Mouse (Mus musculus) neural tube, embryonic 13.5 days (tissue): ENCODE data around the gene Atp9a. TPM values are rescaled to one million over a fixed set of nuclear protein-coding genes. Genes with fewer than 3 reads are reported as not detected.
"Not testable (repeated sequence)": the region's sequence is repeated elsewhere in the genome, so short reads cannot be mapped to it uniquely, and the experiment has no call there.

Experiments used
- ATAC-seq: fragments of 200-750 bp; cut with Nextera tagmentation; 2 replicates; pipeline ENCODE4 v1.8.0; 2017; ENCODE audit warnings: low read depth, mild to moderate bottlenecking, moderate TSS enrichment, moderate library complexity
- H3K27ac ChIP-seq: fragments of 300-500 bp; sonication (generic); replicated peaks from 2 replicates; pipeline ENCODE4 v1.5.1; 2015; ENCODE audit warnings: moderate library complexity, mild to moderate bottlenecking, inconsistent platforms
- H3K27me3 ChIP-seq: fragments of 300-500 bp; sonication (generic); 2 replicates; pipeline ENCODE4 v1.6.1; 2015; ENCODE audit warnings: mild to moderate bottlenecking, inconsistent platforms
- H3K36me3 ChIP-seq: fragments of 300-500 bp; sonication (generic); 2 replicates; pipeline ENCODE4 v1.6.1; 2015; ENCODE audit warnings: mild to moderate bottlenecking, inconsistent platforms
- H3K4me1 ChIP-seq: fragments of 300-500 bp; sonication (generic); replicated peaks from 2 replicates; pipeline ENCODE4 v1.6.1; 2015; ENCODE audit warnings: inconsistent platforms
- H3K4me2 ChIP-seq: fragments of 300-500 bp; sonication (generic); 2 replicates; pipeline ENCODE4 v1.6.1; 2015; ENCODE audit warnings: inconsistent platforms, mild to moderate bottlenecking, moderate library complexity
- H3K4me3 ChIP-seq: fragments of 300-500 bp; sonication (generic); 2 replicates; pipeline ENCODE4 v1.5.1; 2015; ENCODE audit warnings: mild to moderate bottlenecking, inconsistent platforms
- H3K9ac ChIP-seq: fragments of 300-500 bp; sonication (generic); 2 replicates; pipeline ENCODE4 v1.6.1; 2015; ENCODE audit warnings: moderate library complexity, mild to moderate bottlenecking, inconsistent platforms
- H3K9me3 ChIP-seq: fragments of 300-500 bp; sonication (generic); 2 replicates; pipeline ENCODE4 v1.6.1; 2016; ENCODE audit warnings: inconsistent platforms
- WGBS: fragments of 180-500 bp; shearing (Covaris S2); methylation state at CpG from one replicate; pipeline ENCODE4 v1.1.7; 2015; 5-methylcytosine and 5-hydroxymethylcytosine counted together
- polyA plus RNA-seq: library from polyadenylated mRNA; unstranded; fragments of >200 nt; fragmentation: Nextera tagmentation; extraction: Ambion mirVana; gene quantifications from 2 replicates; pipeline ENCODE4 v1.2.1, GENCODE M21; 2015

The Atp9a gene
- polyA plus RNA-seq, 1 experiment from 2014 or later = 72.6 TPM

- H3K4me2 ChIP-seq = peak overlapping the region; percentile 93
- H3K9me3 ChIP-seq = no peaks in the 10 kb centered on the region
- H3K4me3 ChIP-seq = peak overlapping the region; percentile 52
- WGBS = under 1% methylated on average over 32 of the region's 32 CpGs
- ATAC-seq = 0 out of 2 replicates have a peak, but pooled peaks have one; percentile 22
- no peaks in the 10 kb centered on the region for H3K36me3 ChIP-seq
- peaks cover 62% of the 10 kb centered on the region for H3K27me3 ChIP-seq
- H3K9ac ChIP-seq = peak overlapping the region; percentile 72
- peaks cover 55% of the 10 kb centered on the region for H3K4me1 ChIP-seq
- H3K27ac ChIP-seq = 0 out of 2 replicates have a peak overlapping the region, but pooled peaks have one; percentile 1
Measured at GRCm38 (mm10) chr2:168765065-168765681, 23.0 kb upstream of the Atp9a start.

GRCm38 (mm10) chr2:168764460-168764867 lies 22.3 kb upstream of the Atp9a start:
- Histone ChIP-seq H3K4me1 (peaks cover 55% of the 10 kb centered on the region), H3K27me3 (peaks cover 61% of the 10 kb centered on the region), H3K9me3 (no peaks in the 10 kb centered on the region), H3K27ac (no peak overlapping the region), H3K4me3 (no peak overlapping the region), H3K36me3 (no peaks in the 10 kb centered on the region), H3K4me2 (peak overlapping the region; percentile 93), H3K9ac (no peak overlapping the region)
- ATAC-seq = no peak
- 6% methylated on average over 9 of the region's 9 CpGs for WGBS

GRCm38 (mm10) chr2:168763785-168764184 lies 21.6 kb upstream of the Atp9a start:
- Histone ChIP-seq H3K9me3 (no peaks in the 10 kb centered on the region), H3K4me2 (peak overlapping the region; percentile 93), H3K4me1 (peaks cover 55% of the 10 kb centered on the region), H3K9ac (no peak overlapping the region), H3K27me3 (peaks cover 56% of the 10 kb centered on the region), H3K36me3 (no peaks in the 10 kb centered on the region), H3K4me3 (no peak overlapping the region), H3K27ac (no peak overlapping the region)
- WGBS = 6% methylated on average over 7 of the region's 7 CpGs
- no peak for ATAC-seq

GRCm38 (mm10) chr2:168762411-168762815 lies 20.2 kb upstream of the Atp9a start:
- Histone ChIP-seq H3K4me2 (peak overlapping the region; percentile 93), H3K4me3 (peak overlapping the region; percentile 20), H3K36me3 (no peaks in the 10 kb centered on the region), H3K27me3 (peaks cover 42% of the 10 kb centered on the region), H3K9me3 (no peaks in the 10 kb centered on the region), H3K27ac (peak overlapping the region; percentile 64), H3K9ac (peak overlapping the region; percentile 52; the same call in 1 of the 2 replicates), H3K4me1 (peaks cover 55% of the 10 kb centered on the region)
- ATAC-seq = no peak
- 2% methylated on average over 12 of the region's 12 CpGs for WGBS

GRCm38 (mm10) chr2:168761954-168762353 lies 19.7 kb upstream of the Atp9a start:
- Histone ChIP-seq H3K9me3 (no peaks in the 10 kb centered on the region), H3K4me3 (peak overlapping the region; percentile 20), H3K4me1 (peaks cover 54% of the 10 kb centered on the region), H3K36me3 (no peaks in the 10 kb centered on the region), H3K27me3 (peaks cover 38% of the 10 kb centered on the region), H3K9ac (peak overlapping the region; percentile 52; the same call in 1 of the 2 replicates), H3K27ac (peak overlapping the region; percentile 64), H3K4me2 (peak overlapping the region; percentile 93)
- ATAC-seq = no peak
- WGBS = 6% methylated on average over 4 of the region's 4 CpGs

- no peaks in the 10 kb centered on the region for H3K9me3 ChIP-seq
- H3K27me3 ChIP-seq = peaks cover 33% of the 10 kb centered on the region
- H3K36me3 ChIP-seq = peaks cover 2% of the 10 kb centered on the region; the same call in 1 of the 2 replicates
- no peak overlapping the region for H3K9ac ChIP-seq
- WGBS = 88% methylated on average over 9 of the region's 9 CpGs
- peaks cover 48% of the 10 kb centered on the region for H3K4me1 ChIP-seq
- ATAC-seq = no peak
- no peak overlapping the region for H3K27ac ChIP-seq
- H3K4me2 ChIP-seq = no peak overlapping the region
- H3K4me3 ChIP-seq = no peak overlapping the region
Measured at GRCm38 (mm10) chr2:168761141-168761540, 18.9 kb upstream of the Atp9a start.

- not testable (repeated sequence) for ATAC-seq, H3K9me3 ChIP-seq, H3K4me3 ChIP-seq, H3K9ac ChIP-seq, H3K4me2 ChIP-seq, H3K27ac ChIP-seq, H3K36me3 ChIP-seq, H3K27me3 ChIP-seq
- 89% methylated on average over 10 of the region's 10 CpGs for WGBS
- H3K4me1 ChIP-seq = peaks cover 13% of the 10 kb centered on the region
Measured at GRCm38 (mm10) chr2:168744406-168744805, 2.2 kb upstream of the Atp9a start.

- Histone ChIP-seq H3K4me3 (peak overlapping the region; percentile 85), H3K27me3 (no peaks in the 10 kb centered on the region), H3K4me2 (peak overlapping the region; percentile 57), H3K36me3 (peaks cover 4% of the 10 kb centered on the region; the same call in 1 of the 2 replicates), H3K9ac (0 out of 2 replicates have a peak overlapping the region, but pooled peaks have one; percentile 97), H3K4me1 (peaks cover 13% of the 10 kb centered on the region), H3K9me3 (no peaks in the 10 kb centered on the region), H3K27ac (peak overlapping the region; percentile 97)
- WGBS = 21% methylated on average over 7 of the region's 7 CpGs
- ATAC-seq = peak; percentile 7; the same call in 1 of the 2 replicates
Measured at GRCm38 (mm10) chr2:168742649-168743048, 440 bp upstream of the Atp9a start.

- under 1% methylated on average over 40 of the region's 108 CpGs for WGBS
Measured at GRCm38 (mm10) chr2:168741273-168742058, 743 bp downstream of the Atp9a start.

GRCm38 (mm10) chr2:168740496-168740895 lies 1.7 kb downstream of the Atp9a start:
- Histone ChIP-seq H3K4me1 (peaks cover 15% of the 10 kb centered on the region), H3K9me3 (no peaks in the 10 kb centered on the region), H3K27me3 (no peaks in the 10 kb centered on the region), H3K9ac (peak overlapping the region; percentile 97), H3K36me3 (peaks cover 4% of the 10 kb centered on the region; the same call in 1 of the 2 replicates), H3K27ac (peak overlapping the region; percentile 97), H3K4me2 (peak overlapping the region; percentile 57), H3K4me3 (peak overlapping the region; percentile 85)
- no peak for ATAC-seq
- WGBS = 88% methylated on average over 10 of the region's 10 CpGs

More at GRCm38 (mm10) chr2:168741273-168742058, 743 bp downstream of the Atp9a start:
- H3K9me3 ChIP-seq = no peaks in the 10 kb centered on the region
- H3K4me2 ChIP-seq = peak overlapping the region; percentile 57
- H3K27me3 ChIP-seq = no peaks in the 10 kb centered on the region
- H3K27ac ChIP-seq = peak overlapping the region; percentile 97
- peak; percentile 81 for ATAC-seq
- peaks cover 4% of the 10 kb centered on the region; the same call in 1 of the 2 replicates for H3K36me3 ChIP-seq
- H3K4me3 ChIP-seq = peak overlapping the region; percentile 85
- H3K9ac ChIP-seq = peak overlapping the region; percentile 97
- peaks cover 13% of the 10 kb centered on the region for H3K4me1 ChIP-seq

- no peak for ATAC-seq
- Histone ChIP-seq H3K9ac (no peak overlapping the region), H3K4me1 (peaks cover 22% of the 10 kb centered on the region), H3K36me3 (peaks cover 4% of the 10 kb centered on the region; the same call in 1 of the 2 replicates), H3K4me2 (no peak overlapping the region), H3K4me3 (no peak overlapping the region), H3K27ac (no peak overlapping the region), H3K9me3 (no peaks in the 10 kb centered on the region), H3K27me3 (no peaks in the 10 kb centered on the region)
- WGBS = 100% methylated on average over 1 of the region's 1 CpGs
Measured at GRCm38 (mm10) chr2:168738854-168739253, 3.4 kb downstream of the Atp9a start.

- Histone ChIP-seq H3K4me3 (no peak overlapping the region), H3K9ac (no peak overlapping the region), H3K4me1 (peaks cover 26% of the 10 kb centered on the region), H3K9me3 (no peaks in the 10 kb centered on the region), H3K27me3 (no peaks in the 10 kb centered on the region), H3K4me2 (no peak overlapping the region), H3K27ac (no peak overlapping the region), H3K36me3 (peaks cover 4% of the 10 kb centered on the region; the same call in 1 of the 2 replicates)
- ATAC-seq = no peak
- 91% methylated on average over 10 of the region's 10 CpGs for WGBS
Measured at GRCm38 (mm10) chr2:168737878-168738277, 4.3 kb downstream of the Atp9a start.
